Mouse (Mus musculus): ENCODE data around the gene Lmo4. TPM values are rescaled to one million over a fixed set of nuclear protein-coding genes. Genes with fewer than 3 reads are reported as not detected.

The Lmo4 gene
- total RNA-seq, 4 experiments from 2014 or later = 180 to 209 (median 206) TPM

DNA sequence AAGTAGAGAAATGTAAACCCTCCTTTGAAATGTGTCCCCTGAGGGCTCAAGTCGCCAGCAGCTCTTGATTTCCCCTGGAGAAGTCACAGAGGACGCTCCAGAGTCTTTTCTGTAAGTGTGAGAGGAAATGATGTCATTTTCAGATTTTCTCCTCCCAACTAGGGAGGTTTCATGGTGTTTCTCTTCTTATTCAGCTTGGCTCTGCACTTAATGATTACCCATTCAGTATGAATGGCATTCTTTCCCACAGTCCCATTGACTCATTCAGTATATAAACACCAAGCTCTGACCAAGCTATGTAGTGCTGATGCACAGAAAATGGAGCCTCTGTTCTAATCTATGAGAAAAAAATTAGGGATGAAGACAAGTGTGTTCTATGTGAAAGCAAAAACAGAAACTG lies 51.6 kb downstream of the Lmo4 start:
- DNase-seq (ENCODE audit: low spot score in 2 of 2) = no peak

DNA sequence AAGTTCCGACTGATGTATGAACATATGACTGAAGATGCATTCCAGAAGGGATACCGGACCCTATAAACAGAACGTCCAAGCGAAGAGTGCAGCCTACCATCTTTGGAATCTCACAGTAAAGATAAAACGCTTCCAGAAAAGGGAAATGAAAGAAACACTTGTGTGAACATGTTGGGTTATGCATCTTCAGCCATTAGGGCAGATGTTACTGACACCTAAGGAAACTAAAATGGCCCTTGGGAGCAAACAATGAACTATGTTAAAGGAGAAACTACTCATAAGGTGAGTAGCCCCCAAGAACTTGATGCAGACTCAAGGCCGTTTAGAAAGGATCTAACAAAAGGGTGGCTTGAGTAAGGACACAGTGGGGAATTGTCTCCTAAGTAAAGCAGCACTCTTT lies 54.0 kb downstream of the Lmo4 start:
- no peak for DNase-seq (ENCODE audit: low spot score in 2 of 2)

- DNase-seq (ENCODE audit: low spot score in 2 of 2) = no peak
Observed at GRCm38 (mm10) chr3:144148234-144148633, 56.8 kb downstream of the Lmo4 start.

DNA sequence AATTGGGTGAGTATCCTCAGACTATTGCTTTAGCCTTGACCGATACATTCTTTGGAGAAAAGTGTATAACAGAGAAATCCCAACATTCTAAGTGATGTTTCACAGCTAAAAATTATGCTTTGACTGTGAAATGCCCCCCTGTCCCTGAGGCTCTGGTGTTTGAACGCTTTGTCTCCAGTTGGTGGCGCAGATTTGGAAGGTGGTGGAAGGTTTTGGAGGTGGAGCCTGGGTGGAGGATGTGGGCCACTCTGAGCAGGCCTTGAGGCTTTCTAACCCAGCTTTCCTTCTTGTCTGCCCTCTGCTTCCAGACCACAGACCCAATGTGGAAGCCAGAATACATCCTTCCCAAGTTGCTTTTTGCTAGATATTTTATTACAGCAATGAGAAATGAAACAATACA lies 57.8 kb downstream of the Lmo4 start:
- DNase-seq (ENCODE audit: low spot score in 2 of 2) = no peak

DNA sequence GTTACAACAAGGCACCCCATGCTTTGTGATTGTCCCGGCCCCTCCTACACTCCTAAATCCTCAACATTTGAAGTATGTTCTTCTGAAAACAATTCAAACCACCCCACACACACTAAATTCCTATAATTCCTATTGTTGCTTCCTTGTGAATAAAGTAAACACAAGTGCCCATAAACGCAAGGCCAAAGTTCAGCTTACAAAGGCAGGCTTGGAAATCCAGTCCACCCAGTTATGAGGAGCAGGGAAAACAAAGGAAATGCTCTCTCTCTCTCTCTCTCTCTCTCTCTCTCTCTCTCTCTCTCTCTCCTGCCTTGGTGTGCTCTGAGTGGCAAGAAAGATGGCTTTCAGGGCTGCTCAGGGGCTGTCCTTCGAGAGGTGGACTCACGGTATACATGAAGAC lies 61.0 kb downstream of the Lmo4 start:
- DNase-seq (ENCODE audit: low spot score in 2 of 2) = no peak

- DNase-seq (ENCODE audit: low spot score in 2 of 2) = no peak
Observed at GRCm38 (mm10) chr3:144142939-144143338, 62.1 kb downstream of the Lmo4 start.

DNA sequence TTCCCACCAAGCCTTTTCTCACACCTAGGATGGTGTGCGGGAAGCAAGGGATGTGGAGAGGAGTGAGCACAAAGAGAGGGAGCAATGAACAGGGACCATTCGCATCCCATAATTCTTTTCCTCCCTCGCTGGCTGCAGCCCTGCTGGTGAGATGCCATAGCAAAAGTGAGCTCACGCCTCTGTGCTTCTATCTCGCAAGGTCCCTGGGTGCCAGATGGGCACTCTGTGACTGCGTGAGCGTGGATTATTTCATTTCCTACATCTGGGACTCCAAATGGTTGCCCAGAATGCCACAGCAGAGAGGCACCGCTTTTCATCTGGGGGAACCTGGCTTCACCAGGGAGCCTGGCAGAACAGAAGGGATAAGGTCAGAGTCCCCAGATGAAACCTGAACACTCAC lies 63.2 kb downstream of the Lmo4 start:
- DNase-seq (ENCODE audit: low spot score in 2 of 2) = peak; percentile 57 to 66

DNA sequence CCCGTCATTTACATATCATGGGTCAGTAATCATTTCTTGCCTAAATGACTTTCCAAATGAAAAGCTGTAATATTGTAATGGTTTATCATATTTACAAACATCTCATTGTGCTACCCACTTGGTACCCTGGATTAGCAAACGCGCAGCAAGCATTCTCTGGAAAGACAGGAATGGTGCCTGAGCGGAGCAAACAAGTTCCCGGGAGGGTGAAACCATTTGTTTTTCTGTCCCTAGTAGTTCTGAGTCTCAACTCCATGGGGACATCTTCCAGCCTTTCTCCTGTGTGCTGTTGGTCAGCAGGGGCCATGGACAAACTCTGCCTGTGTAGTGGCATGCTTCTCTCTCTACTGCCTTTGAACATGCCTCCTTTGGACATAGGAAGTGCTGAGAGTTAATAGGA lies 64.2 kb downstream of the Lmo4 start:
- DNase-seq (ENCODE audit: low spot score in 2 of 2) = no peak

DNA sequence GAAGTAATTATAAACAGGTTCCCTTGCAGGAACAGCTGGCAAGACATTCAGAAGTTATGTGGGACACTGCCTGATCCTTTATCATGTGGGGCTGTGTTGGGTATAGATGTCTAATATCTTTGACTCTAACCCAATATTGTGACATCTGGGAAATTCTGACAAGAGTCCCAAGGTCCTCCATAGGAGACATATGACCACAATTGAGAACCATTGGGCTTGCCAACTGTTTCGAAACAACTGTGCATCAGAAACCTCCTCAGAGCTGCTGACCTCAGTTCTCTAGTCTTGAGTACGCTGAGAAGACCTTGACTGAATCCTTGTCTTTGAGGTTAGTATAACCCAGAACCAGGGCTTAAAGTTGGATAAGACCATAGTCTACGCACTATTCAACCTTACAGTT lies 66.4 kb downstream of the Lmo4 start:
- DNase-seq (ENCODE audit: low spot score in 2 of 2) = no peak

All from layer of hippocampus, adult 8-10 months (tissue).